Mouse (Mus musculus) liver, adult 2 months (tissue): ENCODE data around the gene Olfr1417. TPM values are rescaled to one million over a fixed set of nuclear protein-coding genes. Genes with fewer than 3 reads are reported as not detected.
A peak's percentile ranks its signal among the peaks of the same experiment; 100 is the strongest.

Experiments
- DNase-seq: peaks from one replicate; pipeline ENCODE4 v3.0.0-alpha.2; 2011; ENCODE audit warnings: low read depth, low spot score; ENCODE audit errors: extremely low read depth
- H3K27ac ChIP-seq: fragments of 200-500 bp; replicated peaks from 2 replicates; pipeline ENCODE4 v1.5.1; 2012; ENCODE audit warnings: low read depth, mild to moderate bottlenecking, control low read depth, inconsistent platforms, low read length; ENCODE audit not compliant: insufficient read depth
- H3K27me3 ChIP-seq: fragments of 200-500 bp; 2 replicates; pipeline ENCODE4 v1.6.1; 2012; ENCODE audit warnings: mild to moderate bottlenecking, moderate library complexity, low read length, inconsistent platforms; ENCODE audit not compliant: control insufficient read depth, insufficient read depth
- H3K36me3 ChIP-seq: fragments of 200-500 bp; 2 replicates; pipeline ENCODE4 v1.6.1; 2012; ENCODE audit warnings: low read length, inconsistent platforms; ENCODE audit not compliant: control insufficient read depth, insufficient read depth
- H3K4me1 ChIP-seq: fragments of 200-500 bp; 2 replicates; pipeline ENCODE4 v1.6.1; 2011; ENCODE audit warnings: low read length; ENCODE audit not compliant: control insufficient read depth, insufficient read depth
- H3K4me3 ChIP-seq: fragments of 200-500 bp; 2 replicates; pipeline ENCODE4 v1.5.1; 2011; ENCODE audit warnings: low read depth, mild to moderate bottlenecking, control low read depth, low read length, moderate library complexity; ENCODE audit not compliant: insufficient read depth
- H3K79me2 ChIP-seq: fragments of 200-500 bp; 2 replicates; pipeline ENCODE4 v1.6.1; 2012; ENCODE audit warnings: inconsistent platforms, mild to moderate bottlenecking, low read length, moderate library complexity; ENCODE audit not compliant: control insufficient read depth, insufficient read depth
- H3K9ac ChIP-seq: fragments of 200-500 bp; 2 replicates; pipeline ENCODE4 v1.6.1; 2012; ENCODE audit warnings: low read depth, mild to moderate bottlenecking, control low read depth, inconsistent platforms, low read length
- CTCF ChIP-seq: fragments of 200-500 bp; IDR thresholded peaks from 2 replicates; pipeline ENCODE4 v1.5.1; 2011; ENCODE audit warnings: low read depth, low read length, control low read depth
- POLR2A ChIP-seq: fragments of 200-500 bp; IDR thresholded peaks from 2 replicates; pipeline ENCODE4 v1.6.1; 2011; ENCODE audit warnings: low read length, control low read depth; ENCODE audit not compliant: insufficient read depth; ENCODE audit errors: extremely low read depth
- WGBS: fragments of 180-500 bp; shearing (Covaris S2); methylation state at CpG from one replicate; pipeline ENCODE4 v1.1.7; 2018; 5-methylcytosine and 5-hydroxymethylcytosine counted together
- polyA plus RNA-seq: library from polyadenylated mRNA; depleted of rRNA; stranded (reverse); fragments of >200 nt; gene quantifications from 2 replicates; pipeline ENCODE4 v1.2.3, GENCODE M21; 2012; rRNA removed
- total RNA-seq: library from RNA; depleted of rRNA; stranded (reverse); fragments of >200 nt; gene quantifications from 2 replicates; pipeline ENCODE4 v1.2.3, GENCODE M21; 2014; rRNA removed

The Olfr1417 gene
- total and polyA plus RNA-seq, 2 experiments: not detected

- Histone ChIP-seq H3K4me1 (no peaks in the 10 kb centered on the region), H3K4me3 (no peak overlapping the region), H3K79me2 (no peaks in the 10 kb centered on the region), H3K36me3 (no peaks in the 10 kb centered on the region), H3K9ac (no peak overlapping the region), H3K27ac (no peak overlapping the region), H3K27me3 (no peaks in the 10 kb centered on the region)
- no peak for DNase-seq
- WGBS: 93% methylated on average over 14 of the region's 14 CpGs
- no peak for TF ChIP-seq CTCF
- TF ChIP-seq POLR2A: no peak
Measured at GRCm38 (mm10) chr19:11785409-11786154, 53.4 kb downstream of the Olfr1417 start.

DNA sequence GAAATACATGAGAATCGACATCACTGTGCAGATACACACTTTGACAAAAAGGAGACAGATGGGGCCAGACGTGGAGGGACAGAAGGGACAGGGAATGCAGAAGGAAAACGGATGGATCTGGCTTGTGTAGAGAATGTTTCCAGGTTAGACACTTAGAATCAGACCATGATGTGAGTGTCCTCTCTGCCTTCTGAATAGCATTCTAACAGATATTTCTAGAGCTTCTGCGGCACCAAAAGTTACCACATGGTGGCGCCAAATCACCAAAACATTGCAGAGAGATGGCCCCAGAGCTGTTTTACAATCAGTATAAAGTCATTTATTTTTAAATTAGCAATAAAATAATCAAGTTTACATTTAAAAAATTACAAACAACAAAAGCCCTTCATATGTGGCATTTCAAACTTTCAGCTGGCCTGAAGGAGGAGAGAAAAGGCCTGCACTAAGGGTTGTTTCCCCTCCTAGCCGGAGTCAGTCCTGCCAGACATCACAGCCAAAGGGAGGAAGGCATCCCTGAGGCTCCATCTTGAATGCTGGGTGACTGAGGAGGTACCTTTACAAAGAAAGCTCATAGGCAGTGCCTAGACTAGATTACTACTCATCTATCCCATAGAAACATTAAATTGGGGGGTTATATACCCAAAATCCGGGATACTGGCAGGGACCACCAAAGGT lies 61.7 kb downstream of the Olfr1417 start:
- H3K27ac ChIP-seq: no peak overlapping the region
- WGBS: 61% methylated on average over 7 of the region's 7 CpGs
- TF ChIP-seq CTCF (peak; percentile 41), POLR2A (no peak)
- no peak overlapping the region for H3K9ac ChIP-seq
- DNase-seq: peak; percentile 18
- H3K4me1 ChIP-seq: no peaks in the 10 kb centered on the region
- H3K27me3 ChIP-seq: no peaks in the 10 kb centered on the region
- H3K79me2 ChIP-seq: no peaks in the 10 kb centered on the region
- peaks cover 29% of the 10 kb centered on the region for H3K36me3 ChIP-seq
- H3K4me3 ChIP-seq: no peak overlapping the region

Other genes starting within 250 kb of the Olfr1417 start
- gene Ms4a6d, start 234.4 kb downstream of the Olfr1417 start, total RNA-seq: 3.9 and 4.5 TPM in 2 replicates
- gene Ms4a6d, start 234.4 kb downstream of the Olfr1417 start, polyA plus RNA-seq: 0.82 and 0.85 TPM in 2 replicates
- gene Ms4a2, start 215.5 kb downstream of the Olfr1417 start, total RNA-seq: not detected in 2 replicates
- gene Ms4a2, start 215.5 kb downstream of the Olfr1417 start, polyA plus RNA-seq: not detected in 2 replicates
- gene Ms4a3, start 198.4 kb downstream of the Olfr1417 start, total RNA-seq: not detected in 2 replicates
- not detected in 2 replicates for gene Ms4a3, start 198.4 kb downstream of the Olfr1417 start, polyA plus RNA-seq
- gene Oosp2, start 178.7 kb downstream of the Olfr1417 start, total RNA-seq: not detected in 2 replicates
- not detected in 2 replicates for gene Oosp2, start 178.7 kb downstream of the Olfr1417 start, polyA plus RNA-seq
- gene Oosp1, start 148.1 kb downstream of the Olfr1417 start, total RNA-seq: not detected in 2 replicates
- gene Oosp1, start 148.1 kb downstream of the Olfr1417 start, polyA plus RNA-seq: not detected in 2 replicates
- not detected in 2 replicates for gene Oosp3, start 142.2 kb downstream of the Olfr1417 start, total RNA-seq
- not detected in 2 replicates for gene Oosp3, start 142.2 kb downstream of the Olfr1417 start, polyA plus RNA-seq
- not detected in 2 replicates for gene Gif, start 91.7 kb downstream of the Olfr1417 start, total RNA-seq
- not detected in 2 replicates for gene Gif, start 91.7 kb downstream of the Olfr1417 start, polyA plus RNA-seq
- gene Mrpl16, start 68.8 kb downstream of the Olfr1417 start, total RNA-seq: 28.4 and 28.8 TPM in 2 replicates
- gene Mrpl16, start 68.8 kb downstream of the Olfr1417 start, polyA plus RNA-seq: 20.6 and 24.5 TPM in 2 replicates
- gene Stx3, start 19.8 kb downstream of the Olfr1417 start, total RNA-seq: 1.5 and 2.0 TPM in 2 replicates
- gene Stx3, start 19.8 kb downstream of the Olfr1417 start, polyA plus RNA-seq: 0.24 and 0.46 TPM in 2 replicates
- gene Olfr1418, start 21.8 kb upstream of the Olfr1417 start, total RNA-seq: not detected in 2 replicates
- not detected in 2 replicates for gene Olfr1418, start 21.8 kb upstream of the Olfr1417 start, polyA plus RNA-seq
- gene Olfr1419, start 35.9 kb upstream of the Olfr1417 start, total RNA-seq: not detected in 2 replicates
- not detected in 2 replicates for gene Olfr1419, start 35.9 kb upstream of the Olfr1417 start, polyA plus RNA-seq
- not detected in 2 replicates for gene Olfr1420, start 47.3 kb upstream of the Olfr1417 start, total RNA-seq
- not detected in 2 replicates for gene Olfr1420, start 47.3 kb upstream of the Olfr1417 start, polyA plus RNA-seq
- gene Patl1, start 73.2 kb upstream of the Olfr1417 start, total RNA-seq: 2.8 and 4.4 TPM in 2 replicates
- 7.9 and 8.1 TPM in 2 replicates for gene Patl1, start 73.2 kb upstream of the Olfr1417 start, polyA plus RNA-seq
- 22.8 and 27.9 TPM in 2 replicates for gene Osbp, start 126.7 kb upstream of the Olfr1417 start, total RNA-seq
- 13.4 and 14.1 TPM in 2 replicates for gene Osbp, start 126.7 kb upstream of the Olfr1417 start, polyA plus RNA-seq
- gene Olfr1423, start 202.1 kb upstream of the Olfr1417 start, total RNA-seq: not detected in 2 replicates
- not detected in 2 replicates for gene Olfr1423, start 202.1 kb upstream of the Olfr1417 start, polyA plus RNA-seq
- gene Olfr1424, start 223.5 kb upstream of the Olfr1417 start, total RNA-seq: not detected in 2 replicates
- gene Olfr1424, start 223.5 kb upstream of the Olfr1417 start, polyA plus RNA-seq: not detected in 2 replicates
- not detected in 2 replicates for gene Olfr1425, start 238.5 kb upstream of the Olfr1417 start, total RNA-seq
- gene Olfr1425, start 238.5 kb upstream of the Olfr1417 start, polyA plus RNA-seq: not detected in 2 replicates